Mouse (Mus musculus) thymus, postnatal 4 days (tissue): ENCODE measurements around the gene Hist1h2bh.
"Not testable (repeated sequence)": the region's sequence is repeated elsewhere in the genome, so short reads cannot be mapped to it uniquely, and the experiment has no call there.

Experiments used
- DNase-seq: peaks from one replicate; pipeline ENCODE4 v3.0.0; 2021

Hist1h2bh gene

DNA sequence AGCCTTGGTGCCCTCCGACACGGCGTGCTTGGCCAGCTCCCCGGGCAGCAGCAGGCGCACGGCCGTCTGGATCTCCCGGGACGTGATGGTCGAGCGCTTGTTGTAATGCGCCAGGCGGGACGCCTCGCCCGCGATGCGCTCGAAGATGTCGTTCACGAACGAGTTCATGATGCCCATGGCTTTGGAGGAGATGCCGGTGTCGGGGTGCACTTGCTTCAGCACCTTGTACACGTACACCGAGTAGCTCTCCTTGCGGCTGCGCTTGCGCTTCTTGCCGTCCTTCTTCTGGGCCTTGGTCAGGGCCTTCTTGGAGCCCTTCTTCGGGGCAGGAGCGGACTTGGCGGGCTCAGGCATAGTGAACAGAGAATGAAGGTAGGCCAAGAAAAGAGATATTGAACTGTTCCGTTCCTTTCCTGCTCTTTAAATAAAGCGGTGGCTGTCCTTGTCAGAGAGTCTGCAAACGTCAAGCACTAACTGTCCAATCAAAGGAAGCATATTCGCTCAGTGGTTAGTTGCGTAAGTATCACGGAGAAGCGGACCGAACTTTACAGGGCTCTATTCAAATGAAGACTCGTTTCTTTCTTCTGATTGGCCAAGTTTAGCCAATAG, at the start of gene Hist1h2bh:
Gene Hist1h2bh, minus strand, starts transcription at position 394 of the 609 bp plus-strand sequence.
- DNase-seq = peak; percentile 69

- DNase-seq = no peak
Measured at GRCm38 (mm10) chr13:23592614-23593013, 49.4 kb upstream of the Hist1h2bh start.

GRCm38 (mm10) chr13:23591886-23592285, 48.7 kb upstream of the Hist1h2bh start:
- DNase-seq = not testable (repeated sequence)

GRCm38 (mm10) chr13:23591206-23591605, 48.0 kb upstream of the Hist1h2bh start:
- no peak for DNase-seq

- DNase-seq = no peak
Measured at GRCm38 (mm10) chr13:23586940-23587225, 43.7 kb upstream of the Hist1h2bh start.

DNA sequence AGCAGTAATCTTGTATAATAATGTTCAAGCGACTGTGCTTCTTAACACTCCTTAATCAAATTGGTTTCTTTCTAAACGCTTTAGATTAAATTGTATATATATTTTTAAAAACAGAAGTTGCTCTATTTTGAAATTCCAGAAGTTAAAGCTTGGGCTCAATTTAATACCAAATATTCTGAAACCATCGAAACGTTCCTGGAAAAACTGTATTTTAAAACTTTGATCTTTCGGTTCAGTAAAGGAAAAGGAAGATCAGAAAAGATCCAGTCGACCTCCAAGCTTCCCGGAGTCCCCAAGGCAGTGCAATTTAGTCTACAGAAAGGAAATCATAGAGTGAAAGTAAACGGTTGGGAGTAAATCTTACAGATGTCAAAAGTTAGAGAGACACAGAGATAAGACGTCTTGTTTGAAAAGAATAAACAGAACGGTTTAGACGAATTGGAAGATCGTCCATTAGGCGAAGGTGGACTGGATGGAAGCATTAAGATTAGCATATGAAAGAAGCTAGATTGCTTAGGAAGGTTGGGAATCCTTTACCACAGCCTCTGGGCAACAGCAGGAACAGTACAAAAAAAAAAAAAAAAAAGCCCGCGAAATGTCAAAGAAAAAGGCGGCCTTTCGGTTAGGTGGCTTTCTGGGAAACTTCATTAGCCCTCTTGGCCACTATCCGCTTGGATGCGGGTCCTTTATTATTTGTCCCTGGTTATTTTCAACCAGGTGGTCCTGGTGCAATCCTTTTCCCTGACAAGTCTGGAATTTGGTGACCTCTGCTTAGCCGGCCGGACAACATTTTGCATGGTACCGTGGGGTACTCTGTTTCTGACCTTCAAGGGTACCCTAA, 43.1 kb upstream of the Hist1h2bh start:
- DNase-seq = peak; percentile 33

GRCm38 (mm10) chr13:23585442-23586098, 42.4 kb upstream of the Hist1h2bh start:
- DNase-seq = peak; percentile 77

DNA sequence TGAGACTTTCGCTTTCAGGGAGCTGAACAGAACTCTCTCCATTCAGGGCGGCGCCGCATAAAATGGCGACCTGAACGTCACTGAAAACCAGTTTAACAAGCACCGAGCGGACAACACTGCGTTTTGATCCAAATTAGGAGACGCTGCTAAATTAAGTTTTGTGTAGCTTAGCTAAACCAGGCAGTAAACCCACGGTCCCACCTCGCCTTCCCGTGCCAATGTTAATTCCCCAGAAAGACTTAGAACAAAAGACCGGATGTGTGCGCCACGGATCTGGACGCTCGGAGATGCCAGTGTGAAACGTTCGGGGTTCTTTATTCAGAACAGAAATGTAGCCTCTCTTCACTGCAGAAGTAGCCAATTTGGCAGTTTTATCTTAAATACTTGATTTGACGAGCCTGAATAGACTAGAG, 41.8 kb upstream of the Hist1h2bh start:
- peak; percentile 81 for DNase-seq

- DNase-seq = peak; percentile 30
Measured at GRCm38 (mm10) chr13:23584331-23584730, 41.1 kb upstream of the Hist1h2bh start.

GRCm38 (mm10) chr13:23583387-23584068, 40.3 kb upstream of the Hist1h2bh start:
- peak; percentile 24 for DNase-seq

- DNase-seq = peak; percentile 26
Measured at GRCm38 (mm10) chr13:23582219-23583056, 39.2 kb upstream of the Hist1h2bh start.

DNA sequence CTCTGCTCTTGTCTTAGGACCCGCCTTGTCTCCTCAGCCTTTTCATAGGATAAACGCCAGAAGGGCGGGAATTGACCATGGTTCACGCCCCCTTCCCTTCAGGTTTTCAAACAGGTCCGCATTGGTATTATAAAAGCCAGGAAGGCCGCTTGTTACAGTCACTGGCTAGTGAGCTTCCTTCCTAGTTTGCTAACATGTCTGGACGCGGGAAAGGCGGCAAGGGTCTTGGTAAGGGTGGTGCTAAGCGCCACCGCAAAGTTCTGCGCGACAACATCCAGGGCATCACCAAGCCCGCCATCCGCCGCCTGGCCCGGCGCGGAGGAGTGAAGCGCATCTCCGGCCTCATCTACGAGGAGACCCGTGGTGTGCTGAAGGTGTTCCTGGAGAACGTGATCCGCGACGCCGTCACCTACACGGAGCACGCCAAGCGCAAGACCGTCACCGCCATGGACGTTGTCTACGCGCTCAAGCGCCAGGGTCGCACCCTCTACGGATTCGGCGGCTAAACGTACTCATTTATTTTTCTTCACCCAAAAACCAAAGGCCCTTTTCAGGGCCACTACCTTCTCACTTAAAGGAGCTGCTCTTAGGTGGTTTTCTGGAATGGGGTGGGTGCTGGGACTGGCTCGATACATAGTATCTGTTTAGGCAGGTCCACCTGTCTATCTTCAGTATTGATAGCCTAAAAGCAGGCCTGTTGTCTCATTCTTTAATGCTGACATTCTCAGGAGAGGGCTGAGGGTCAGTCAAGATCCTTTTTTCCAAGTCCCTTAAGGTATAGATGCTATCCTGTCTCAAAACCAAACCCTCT, 38.4 kb upstream of the Hist1h2bh start, which contains the start of gene Hist1h4d:
Gene Hist1h4d, plus strand, starts transcription at position 191 of the 811 bp plus-strand sequence.
- DNase-seq = peak; percentile 91

DNA sequence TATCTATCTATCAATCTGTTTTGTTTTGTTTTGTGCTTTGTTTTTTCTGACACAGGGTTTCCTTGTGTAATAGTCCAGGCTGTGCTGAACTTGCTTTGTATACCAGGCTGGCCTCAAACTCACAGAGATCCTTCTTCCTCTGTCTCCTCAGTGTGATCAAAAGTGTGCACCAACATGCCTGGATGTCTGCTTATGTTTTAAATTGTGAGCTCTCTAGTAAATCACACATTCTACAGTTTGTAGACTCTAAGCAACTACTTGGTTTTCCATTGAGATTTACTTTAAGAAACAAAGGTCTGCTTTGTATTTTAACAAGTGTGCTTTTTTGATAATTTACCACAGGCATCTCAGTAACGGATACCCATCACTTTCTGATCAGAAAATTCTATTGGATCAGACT, 34.6 kb upstream of the Hist1h2bh start:
- DNase-seq = no peak

GRCm38 (mm10) chr13:23576906-23577639, 33.9 kb upstream of the Hist1h2bh start:
- no peak for DNase-seq

DNA sequence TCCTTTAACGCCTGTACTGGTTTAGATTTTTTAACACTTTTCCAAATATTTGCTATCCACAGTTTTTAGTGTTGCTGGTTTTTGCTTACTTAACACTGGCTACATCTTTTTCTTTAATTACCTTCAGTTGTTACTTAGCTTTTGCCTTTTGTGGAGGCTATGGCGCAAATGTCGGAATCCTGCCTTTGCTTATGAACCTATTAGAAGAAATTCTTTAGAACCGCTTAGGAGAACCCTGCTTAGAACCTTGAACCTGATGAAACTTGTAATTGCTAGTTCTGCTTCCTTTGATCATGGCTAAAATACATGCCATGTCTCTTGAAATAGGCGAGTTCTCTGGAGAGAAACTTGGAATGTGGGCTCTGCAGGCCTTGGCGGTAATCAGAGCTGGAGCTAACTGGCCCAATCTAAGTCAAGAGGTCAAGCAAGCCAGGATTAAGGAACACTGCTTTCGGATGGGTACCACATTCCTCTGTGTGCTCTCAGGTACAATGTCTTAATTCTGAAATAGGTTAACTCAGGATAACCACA, 33.2 kb upstream of the Hist1h2bh start:
- DNase-seq = no peak

DNA sequence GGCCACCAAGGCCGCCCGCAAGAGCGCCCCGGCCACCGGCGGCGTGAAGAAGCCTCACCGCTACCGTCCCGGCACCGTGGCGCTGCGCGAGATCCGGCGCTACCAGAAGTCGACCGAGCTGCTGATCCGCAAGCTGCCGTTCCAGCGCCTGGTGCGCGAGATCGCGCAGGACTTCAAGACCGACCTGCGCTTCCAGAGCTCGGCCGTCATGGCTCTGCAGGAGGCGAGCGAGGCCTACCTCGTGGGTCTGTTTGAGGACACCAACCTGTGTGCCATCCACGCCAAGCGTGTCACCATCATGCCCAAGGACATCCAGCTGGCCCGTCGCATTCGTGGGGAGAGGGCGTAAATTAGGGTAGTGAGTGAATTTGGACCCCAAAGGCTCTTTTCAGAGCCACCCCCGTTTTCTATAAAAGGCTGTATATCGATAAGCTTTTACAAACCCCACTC, 32.7 kb upstream of the Hist1h2bh start:
- peak; percentile 41 for DNase-seq

GRCm38 (mm10) chr13:23575271-23575851, 32.2 kb upstream of the Hist1h2bh start, which contains the start of gene Hist1h3d:
Gene Hist1h3d (plus strand): TSS chr13:23575763.
- peak; percentile 40 for DNase-seq

- DNase-seq = not testable (repeated sequence)
Measured at GRCm38 (mm10) chr13:23574546-23575170, 31.5 kb upstream of the Hist1h2bh start.

GRCm38 (mm10) chr13:23573898-23574524, 30.8 kb upstream of the Hist1h2bh start, which contains the start of the genes Hist1h2bf and Hist1h2ad:
Gene Hist1h2bf (minus strand): TSS chr13:23574196.
Gene Hist1h2ad (plus strand): TSS chr13:23574381.
- DNase-seq = peak; percentile 85
